Mouse (Mus musculus) embryonic stem cell, embryonic (primary cell): Measurements from ENCODE around the gene Trmt13.

Source experiments
- CTCF ChIA-PET, 4 experiments: fragments of 300-600 bp in 2 of 4; fragments of 350-600 bp in 2 of 4; sonication (Branson Sonifier 250); formaldehyde crosslinking; loops; one replicate each; lab custom pipeline; 2022; ENCODE audit warnings: inconsistent platforms in 2 of 4; lab: Charles Lee
- POLR2A ChIA-PET, 4 experiments: fragments of 300-600 bp in 2 of 4; fragments of 350-600 bp in 2 of 4; sonication (Branson Sonifier 250); formaldehyde crosslinking; loops; one replicate each; lab custom pipeline; 2022; ENCODE audit warnings: antibody characterized with exemption in 4 of 4, inconsistent platforms in 1 of 4; lab: Charles Lee

Trmt13 gene

GRCm38 (mm10) chr3:116536428-116537199 is 77.8 kb downstream of the Trmt13 start:
- CTCF ChIA-PET, result interaction anchor here in 2 of 4 experiments (0.6 to 1.3 kb wide), 3 partner anchors 24 to 205 kb away, joined by 3 to 4 read pairs (median 3); partner anchors contain the start of gene Dbt (in 1 of the 2)
- POLR2A ChIA-PET, result interaction anchor here in 1 of 4 experiments (0.8 to 1.2 kb wide), 3 partner anchors 10 to 175 kb away, joined by 3 read pairs; no protein-coding TSS in a partner anchor
